Mouse (Mus musculus): ENCODE results near the gene Abhd2.

Abhd2 gene

GRCm38 (mm10) chr7:79375594-79375993 lies 102.6 kb downstream of the Abhd2 start:
- no peak for DNase-seq (ENCODE audit: low read depth, low spot score)

DNA sequence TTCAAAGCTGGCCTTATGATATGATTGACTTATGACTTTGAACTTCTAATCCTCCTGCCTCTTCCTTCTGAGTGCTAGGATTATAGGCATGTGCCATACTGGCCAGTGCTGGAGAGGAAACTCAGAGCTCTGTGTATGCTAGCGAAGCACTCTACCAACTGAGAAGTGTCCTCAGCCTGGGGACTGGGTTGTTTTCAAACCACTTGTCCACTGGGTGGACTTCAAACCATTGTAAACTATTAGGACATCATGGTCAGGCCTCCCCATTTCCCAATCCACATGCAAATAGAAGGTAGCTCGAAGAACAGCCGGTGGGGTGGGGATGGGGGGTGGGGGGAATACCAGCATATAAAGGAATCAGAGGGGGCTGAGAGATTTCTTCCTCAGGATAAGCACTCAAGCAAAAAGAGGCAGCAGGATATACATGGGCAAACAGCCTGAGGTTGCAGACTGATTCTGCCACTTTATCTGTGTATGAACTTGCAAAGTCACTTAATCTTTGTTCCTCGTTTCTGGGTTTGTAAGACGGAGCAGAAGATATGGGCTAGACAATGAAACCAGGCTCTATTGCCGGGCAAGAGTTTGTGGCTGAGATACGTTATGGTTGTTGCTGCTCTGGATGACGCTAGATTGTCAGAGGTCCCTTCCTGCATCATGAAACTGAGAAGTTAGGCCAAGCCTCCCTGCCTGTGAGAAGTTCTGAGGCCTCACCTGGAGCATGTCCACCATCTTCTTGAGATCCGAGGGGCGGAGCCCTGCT lies 103.7 kb downstream of the Abhd2 start:
- DNase-seq (ENCODE audit: low read depth, low spot score), result no peak

DNA sequence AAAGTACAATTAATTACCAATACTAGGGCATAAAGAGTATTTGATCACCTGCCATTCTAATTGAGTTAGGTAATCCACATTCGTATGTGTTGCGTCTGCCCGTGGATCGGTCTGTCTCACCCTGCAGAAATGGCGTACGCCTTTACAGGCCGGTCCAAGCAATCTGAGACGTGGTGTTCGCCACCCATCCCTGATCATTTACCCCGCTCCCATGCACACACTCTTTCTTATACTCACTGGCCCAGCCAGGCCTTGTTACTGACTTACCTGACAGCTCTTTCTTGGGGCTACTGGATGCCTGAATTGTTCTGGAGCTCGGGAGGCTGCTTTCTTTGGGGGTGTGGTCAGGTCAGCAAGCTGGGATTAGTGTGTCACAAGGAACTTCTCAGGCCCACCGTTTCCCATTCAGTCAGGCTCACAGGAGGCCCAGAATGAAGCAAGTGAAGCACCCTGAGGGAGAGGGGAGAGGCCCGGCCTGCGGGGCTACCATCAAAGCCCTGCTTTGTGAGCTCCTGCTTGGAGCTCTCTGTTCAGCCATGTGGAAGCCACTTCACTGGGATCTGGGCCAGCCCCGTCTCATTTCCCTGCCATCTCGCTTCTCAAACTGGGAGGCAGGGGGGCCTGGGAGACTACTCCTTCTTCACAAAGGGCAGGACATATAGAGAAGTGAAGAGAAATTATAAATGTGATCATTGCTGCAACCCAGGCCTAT lies 113.6 kb downstream of the Abhd2 start, which contains the start of gene Rlbp1:
Gene Rlbp1, minus strand, starts transcription at position 627 of the 712 bp plus-strand sequence.
- DNase-seq (ENCODE audit: low read depth, low spot score), result no peak

DNA sequence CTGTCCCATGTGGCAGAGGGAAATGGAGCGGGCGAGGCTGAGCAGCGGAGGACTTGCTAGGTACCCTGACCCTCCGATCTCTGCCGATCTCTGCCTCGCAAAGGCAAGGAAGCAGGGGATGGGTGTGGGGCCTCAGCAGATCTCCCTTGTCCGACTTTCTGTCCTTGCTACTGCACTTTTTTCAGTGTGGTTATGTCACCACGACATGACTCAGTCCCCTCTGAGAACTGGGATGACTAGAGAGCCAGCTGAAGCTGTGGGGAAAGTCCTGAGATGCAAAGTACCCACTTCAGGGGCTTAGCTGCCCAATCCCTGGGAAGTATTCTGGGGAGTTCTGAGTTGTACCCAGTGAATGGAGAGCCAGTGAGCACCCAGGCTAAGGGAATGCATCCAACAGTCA lies 114.1 kb downstream of the Abhd2 start:
- no peak for DNase-seq (ENCODE audit: low read depth, low spot score)

DNA sequence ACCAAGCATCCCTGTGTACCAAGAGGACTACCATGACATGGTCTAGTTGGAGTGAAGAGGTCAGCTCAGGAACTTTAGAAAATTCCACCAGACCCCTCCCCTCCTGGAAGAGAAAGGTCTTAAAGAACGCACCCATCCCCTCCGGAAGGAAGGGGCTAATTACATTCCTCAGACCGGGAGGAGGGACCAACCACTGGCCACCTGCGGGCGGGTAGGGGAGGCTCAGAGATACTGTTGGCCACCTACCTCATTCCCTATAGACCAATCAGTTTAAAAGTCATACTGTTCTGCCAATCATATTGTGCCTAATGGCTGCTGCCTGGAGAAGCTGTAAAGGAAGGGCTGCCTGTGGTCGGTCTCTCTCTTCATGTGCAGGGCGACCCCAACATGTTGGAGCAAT lies 115.0 kb downstream of the Abhd2 start:
- no peak for DNase-seq (ENCODE audit: low read depth, low spot score)

DNA sequence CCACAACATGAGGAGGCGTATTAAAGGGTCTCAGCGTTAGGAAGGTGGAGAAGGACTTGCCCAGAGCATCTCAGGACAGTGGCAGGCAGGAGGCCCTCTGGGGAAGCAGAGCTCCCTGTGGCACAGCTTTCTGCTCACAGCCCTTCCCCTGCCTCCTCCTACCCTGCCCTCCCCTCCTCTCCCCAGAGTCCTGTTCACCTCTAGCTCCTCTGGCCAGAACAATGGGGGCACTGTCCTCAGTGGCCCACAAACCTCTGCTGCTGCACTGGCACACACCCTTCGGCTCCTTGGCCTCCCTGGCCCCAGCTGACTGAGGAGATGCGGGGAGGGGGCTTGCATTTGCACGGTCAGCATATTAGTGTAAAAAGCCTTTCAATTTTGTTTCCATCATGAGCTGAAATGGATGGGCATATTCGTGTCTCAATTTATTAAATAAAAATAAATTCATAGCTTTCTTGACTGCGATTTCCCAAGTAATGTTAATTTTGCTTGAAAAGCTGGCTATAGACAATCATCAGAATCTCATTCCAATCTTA lies 115.7 kb downstream of the Abhd2 start:
- peak; percentile 26 for DNase-seq (ENCODE audit: low read depth, low spot score)

DNA sequence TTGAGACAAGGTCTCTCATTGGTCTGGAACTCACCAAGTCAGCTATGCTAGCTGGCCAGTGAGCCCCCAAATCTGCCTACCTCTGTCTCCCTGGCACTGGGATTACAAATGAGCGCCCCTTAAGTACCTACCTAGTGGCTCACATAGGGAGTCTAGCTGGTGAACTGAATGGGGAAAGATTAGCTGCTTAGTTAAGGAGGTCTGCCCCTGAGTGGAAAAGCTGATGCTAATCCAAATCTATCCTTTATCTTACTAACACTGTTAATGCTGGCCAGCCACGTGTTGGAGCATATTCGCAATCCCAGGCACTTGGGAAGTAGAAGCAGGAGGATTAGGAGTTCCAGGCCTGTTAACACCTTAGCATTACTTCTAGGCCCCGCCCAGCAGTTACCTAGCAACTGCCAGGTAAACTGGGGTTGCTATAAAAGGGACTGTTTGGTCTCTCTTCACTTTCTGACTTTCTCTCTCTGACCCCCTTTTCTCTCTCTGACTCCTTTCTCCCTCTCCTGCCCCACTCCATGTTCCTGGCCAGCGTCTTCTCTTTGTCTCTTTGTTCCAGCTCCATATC lies 117.2 kb downstream of the Abhd2 start:
- no peak for DNase-seq (ENCODE audit: low read depth, low spot score)

DNA sequence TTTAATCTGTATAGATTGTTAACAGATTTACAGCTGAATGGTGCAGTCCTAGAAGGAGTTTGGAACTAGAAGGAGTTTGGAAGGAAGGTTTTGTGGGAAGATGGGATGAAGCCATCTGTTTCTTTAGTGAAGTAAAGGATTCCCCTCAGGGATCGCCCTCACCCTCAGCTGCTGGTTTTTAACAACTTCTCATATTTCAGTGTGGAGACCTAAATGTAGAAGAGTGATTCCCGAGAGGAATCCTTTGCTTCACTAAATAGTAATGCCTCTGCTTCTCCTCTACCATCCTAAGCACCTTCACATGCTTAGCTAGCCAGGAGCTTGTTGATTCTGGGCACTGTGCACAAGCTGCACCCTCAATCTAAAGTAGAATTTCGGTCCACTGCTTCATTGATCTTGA lies 118.5 kb downstream of the Abhd2 start:
- DNase-seq (ENCODE audit: low read depth, low spot score), result no peak

DNA sequence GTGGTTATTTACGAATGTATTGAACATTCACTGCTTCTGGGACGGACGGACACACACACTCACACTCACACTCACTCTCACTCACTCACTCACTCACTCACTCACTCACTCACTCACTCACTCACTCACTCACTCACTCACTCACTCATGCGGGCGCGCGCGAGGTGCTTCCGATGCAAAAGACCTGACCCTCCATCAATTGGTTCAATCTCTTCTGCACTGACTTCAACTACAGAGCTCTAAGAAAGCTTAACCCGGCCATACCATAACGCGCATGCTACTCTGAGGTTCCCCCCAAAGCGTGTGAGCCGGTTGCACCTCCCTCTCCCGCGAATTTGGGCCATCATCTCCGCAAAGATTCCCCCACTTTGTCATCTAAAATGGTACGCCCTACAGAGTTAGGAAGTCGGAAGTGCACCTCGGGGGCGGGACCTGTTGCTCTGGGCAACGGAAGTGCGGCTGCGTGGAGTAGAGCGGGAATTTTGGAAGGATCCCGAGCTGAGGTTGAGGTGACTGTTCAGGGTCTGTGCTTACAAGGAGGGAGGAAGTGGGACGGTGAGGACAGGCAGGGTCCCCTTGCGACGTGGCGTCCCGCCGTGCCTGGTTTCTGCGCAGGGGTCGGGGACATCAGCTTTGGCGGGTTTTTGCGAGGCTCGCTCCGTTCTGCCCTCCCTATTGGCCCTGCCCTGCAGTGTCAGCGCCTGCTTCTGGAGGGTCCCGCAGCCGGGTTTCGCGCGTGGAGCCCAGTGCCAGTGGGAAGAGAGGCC lies 119.1 kb downstream of the Abhd2 start, which contains the start of gene Fanci:
Gene Fanci, plus strand, starts transcription at position 47 of the 767 bp plus-strand sequence.
- peak; percentile 96 for DNase-seq (ENCODE audit: low read depth, low spot score)

DNA sequence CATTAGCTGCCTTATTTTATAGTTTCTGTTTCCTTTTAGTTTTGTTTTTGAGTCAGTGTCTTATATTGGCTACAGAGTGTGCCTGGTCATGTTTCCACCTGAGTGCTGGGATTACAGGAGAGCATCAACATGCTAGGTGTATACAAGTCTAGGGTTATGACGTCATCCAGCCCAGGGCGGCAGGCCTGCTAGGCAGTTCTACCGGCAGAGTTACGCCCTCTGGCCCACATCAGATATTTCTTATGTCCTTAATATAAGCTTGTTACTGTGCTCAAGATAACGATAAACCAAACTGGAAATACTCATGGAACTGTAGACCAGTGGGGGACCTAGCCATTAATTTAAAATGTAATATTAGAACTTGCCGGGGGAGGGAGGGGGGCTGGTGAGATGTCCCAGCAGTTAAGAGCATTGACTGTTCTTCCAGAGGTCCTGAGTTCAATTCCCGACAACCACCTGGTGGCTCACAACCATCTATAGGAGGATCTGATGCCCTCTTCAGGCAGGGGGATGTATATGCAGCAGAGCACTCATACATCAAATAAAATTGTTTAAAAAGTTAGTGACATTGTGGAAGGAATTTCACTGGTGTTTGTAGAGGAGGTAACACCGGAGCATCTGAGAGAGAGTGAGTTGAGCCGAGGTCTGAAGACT lies 120.0 kb downstream of the Abhd2 start:
- peak; percentile 26 for DNase-seq (ENCODE audit: low read depth, low spot score)

DNA sequence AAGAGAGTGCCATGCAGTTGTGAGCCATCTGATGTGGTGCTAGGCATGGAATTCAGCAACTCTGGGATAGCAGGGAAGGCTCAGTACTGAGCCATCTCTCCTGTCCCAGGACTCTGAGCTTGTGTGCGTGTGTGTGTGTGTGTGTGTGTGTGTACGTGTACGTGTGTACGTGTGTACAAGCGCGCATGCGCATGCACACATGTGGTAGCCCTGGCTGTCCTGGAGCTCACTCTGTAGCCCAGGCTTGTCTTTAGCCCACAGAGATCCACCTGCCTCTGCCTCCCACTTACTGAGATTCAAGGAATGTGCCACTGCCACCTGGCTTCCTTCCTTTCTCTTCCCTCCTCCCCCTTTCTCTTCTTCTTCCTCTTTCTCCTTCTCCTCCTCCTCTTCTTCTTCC lies 120.9 kb downstream of the Abhd2 start:
- DNase-seq (ENCODE audit: low read depth, low spot score), result no peak

DNA sequence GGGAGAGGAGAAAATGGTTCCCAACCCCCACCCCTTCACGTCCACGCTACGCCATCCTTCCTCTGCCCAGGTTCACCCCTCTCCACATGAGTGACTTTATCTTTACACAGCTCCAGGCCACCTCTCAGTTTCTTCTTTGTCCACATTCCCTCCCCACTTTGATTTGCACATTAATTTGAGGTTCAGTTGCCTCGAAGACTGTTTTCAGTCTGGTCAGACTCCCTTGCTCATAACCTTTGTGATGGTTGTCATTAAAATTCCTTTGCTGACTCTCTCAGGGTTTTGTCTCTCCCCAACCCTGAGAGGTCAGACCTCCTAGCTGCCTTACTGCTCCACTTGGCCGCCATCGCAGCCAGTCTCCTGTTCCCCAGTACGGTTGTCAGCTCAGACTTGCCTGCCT lies 121.7 kb downstream of the Abhd2 start:
- DNase-seq (ENCODE audit: low read depth, low spot score), result no peak

DNA sequence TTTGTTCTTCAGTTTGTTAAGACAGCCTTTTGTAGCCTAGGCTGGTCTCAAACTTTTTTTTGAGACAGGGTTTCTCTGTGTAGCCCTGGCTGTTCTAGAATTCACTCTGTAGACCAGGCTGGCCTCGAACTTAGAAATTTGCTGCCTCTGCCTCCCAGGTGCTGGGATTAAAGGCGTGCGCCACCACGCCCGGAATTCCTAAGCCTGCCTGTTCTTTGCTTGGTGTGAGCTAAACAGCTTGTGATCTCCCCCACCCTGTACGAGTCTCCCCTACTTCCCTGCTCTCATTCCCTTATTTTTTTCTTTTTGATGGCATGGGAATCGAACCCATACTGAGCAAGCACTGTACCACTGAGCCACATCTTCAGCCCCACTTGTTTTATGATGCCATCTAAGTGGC lies 122.2 kb downstream of the Abhd2 start:
- no peak for DNase-seq (ENCODE audit: low read depth, low spot score)

DNA sequence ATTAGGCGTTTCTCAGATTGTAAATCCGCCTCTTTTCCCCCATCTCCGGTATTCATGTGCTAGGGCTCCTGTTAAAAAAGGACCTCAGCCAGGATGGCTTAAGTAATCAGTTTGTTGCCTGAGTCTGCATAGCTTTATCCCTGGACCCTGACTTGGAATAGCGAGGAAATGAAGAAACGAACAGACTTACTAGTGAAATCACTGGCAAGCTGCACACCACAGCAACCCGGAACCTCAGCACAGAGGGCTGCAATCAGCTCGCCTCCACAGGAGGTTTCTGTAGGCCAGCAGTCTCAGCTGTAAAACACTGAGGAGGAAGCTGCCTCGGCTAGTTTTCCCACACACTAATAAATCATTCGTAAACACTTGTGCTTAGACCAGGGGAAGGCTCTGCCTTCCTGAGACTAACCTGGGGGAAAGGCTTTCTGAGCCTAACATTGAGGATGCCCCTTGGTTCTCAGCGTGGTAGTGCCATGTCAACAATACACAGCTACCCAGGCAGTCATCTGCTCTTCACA lies 124.5 kb downstream of the Abhd2 start:
- DNase-seq (ENCODE audit: low read depth, low spot score), result peak; percentile 19

DNA sequence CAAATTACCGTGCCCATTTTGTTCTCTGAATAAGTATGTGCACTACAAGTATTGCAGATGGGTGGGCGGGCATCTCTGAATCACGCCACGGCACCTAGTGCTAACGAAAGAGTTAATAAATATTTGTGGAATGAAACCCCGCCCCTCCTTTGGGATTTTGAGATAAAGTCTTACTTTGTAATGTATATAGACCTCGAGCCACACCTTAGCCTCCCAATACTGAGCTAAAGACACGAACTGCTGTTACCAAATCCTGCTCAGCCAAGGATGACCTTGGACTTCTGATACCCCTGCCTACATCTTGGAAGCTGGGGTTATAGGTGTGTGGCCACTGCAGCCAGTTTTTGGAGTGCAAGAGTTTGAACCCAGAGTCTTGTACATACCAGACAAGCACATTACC lies 125.4 kb downstream of the Abhd2 start:
- no peak for DNase-seq (ENCODE audit: low read depth, low spot score)

DNA sequence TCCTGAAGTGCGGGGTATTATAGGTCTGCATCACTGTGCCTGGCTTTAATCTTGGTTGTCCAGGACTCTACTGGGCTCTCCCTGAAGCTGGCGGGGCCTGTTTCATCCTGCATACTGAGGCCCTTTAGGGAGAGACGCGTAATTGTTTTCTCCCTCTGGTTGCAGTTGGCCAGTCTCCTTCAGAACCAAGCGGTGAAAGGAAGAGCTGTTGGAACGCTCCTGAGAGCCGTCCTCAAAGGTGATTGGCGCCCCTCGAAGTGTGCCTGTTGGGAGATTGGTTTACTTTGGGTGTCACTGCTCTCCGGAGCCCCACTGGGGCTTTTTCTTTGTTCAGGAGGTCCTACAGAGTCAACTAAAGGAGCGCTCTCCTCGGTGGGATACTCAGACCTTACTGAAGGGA lies 126.0 kb downstream of the Abhd2 start:
- no peak for DNase-seq (ENCODE audit: low read depth, low spot score)

- DNase-seq (ENCODE audit: low read depth, low spot score), result no peak
Measured at GRCm38 (mm10) chr7:79400296-79400695, 127.3 kb downstream of the Abhd2 start.

DNA sequence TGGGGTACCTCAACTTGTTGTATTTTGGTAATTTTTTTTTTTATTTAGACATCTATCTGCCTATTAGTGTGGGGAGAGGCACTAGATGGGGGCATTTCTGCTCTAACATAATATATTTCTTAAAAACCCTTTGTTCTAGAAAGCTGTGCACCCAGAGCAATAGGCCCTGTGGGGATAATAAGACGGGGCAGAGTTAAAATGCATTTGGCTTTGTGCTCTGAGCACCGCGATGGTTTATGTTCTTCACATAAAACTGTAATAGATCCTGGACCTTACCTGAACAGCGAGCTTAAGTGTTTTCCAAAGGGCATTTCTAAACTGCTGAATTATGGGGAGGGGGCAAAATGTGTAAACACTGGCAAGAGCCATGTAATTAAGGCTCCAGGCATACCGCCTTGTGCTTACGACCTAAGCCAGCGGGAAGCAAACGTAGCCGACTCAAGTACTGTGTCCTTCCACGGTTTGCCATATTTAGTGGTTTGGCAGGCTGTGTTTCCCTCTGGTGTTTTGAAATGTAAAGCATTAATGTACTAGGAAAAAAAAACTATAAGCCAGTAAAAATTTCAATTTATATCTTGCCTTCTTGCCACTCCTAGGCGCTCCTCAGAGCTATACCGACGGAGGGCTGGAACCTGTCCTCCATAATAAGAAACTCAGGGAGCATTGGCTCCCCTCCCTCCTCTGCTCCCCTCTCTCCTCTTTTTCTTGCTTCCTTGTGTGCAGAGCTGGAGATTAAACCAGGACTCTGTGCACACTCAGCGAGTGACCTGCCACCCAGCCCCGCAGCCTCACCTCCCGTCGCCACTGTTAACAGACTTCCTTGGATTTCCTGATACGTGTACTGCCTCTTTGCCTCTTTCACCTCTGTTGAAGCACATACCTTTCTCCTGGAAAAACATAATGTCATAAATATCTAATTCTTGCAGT lies 141.7 kb downstream of the Abhd2 start:
- DNase-seq (ENCODE audit: low read depth, low spot score), result peak; percentile 20

Data from forelimb bud, embryonic 11.5 days (tissue).